Mouse (Mus musculus): Measurements from ENCODE around the gene Msh4. TPM values are rescaled to one million over a fixed set of nuclear protein-coding genes. Genes with fewer than 3 reads are reported as not detected.

The Msh4 gene
- polyA plus RNA-seq, 2 experiments, result 0.11 TPM; not detected in 1

DNA sequence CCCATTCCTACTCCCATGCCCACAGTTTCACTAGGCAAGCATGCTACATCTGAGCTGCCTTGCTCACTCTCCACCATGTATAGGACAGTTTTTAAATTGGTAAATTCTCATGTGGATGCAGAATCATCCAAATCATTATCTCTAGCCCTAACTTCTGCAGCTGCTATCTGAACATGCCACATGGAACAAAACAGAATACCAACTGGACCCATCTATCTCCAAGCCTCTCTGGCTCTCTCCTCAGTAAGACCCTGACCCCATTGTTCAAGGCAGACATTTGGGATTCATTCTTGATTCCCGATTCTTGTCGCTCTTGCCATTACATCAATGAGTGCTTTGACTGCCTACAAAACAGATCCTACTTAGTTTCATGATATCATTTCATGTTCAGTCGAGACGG is 59.8 kb downstream of the Msh4 start:
- H3K4me1 ChIP-seq (ENCODE audit: control insufficient read depth, insufficient read depth, low read length), result no peaks in the 10 kb centered on the region
- H3K9ac ChIP-seq (ENCODE audit: low read depth, low read length, severe bottlenecking), result no peak overlapping the region
- TF ChIP-seq POLR2A (IDR thresholded peaks at IDR 0.05; ENCODE audit: borderline replicate concordance, extremely low read depth, insufficient read depth, insufficient read length), result no peak
- no peak for ATAC-seq (ENCODE audit: low FRiP score, low read depth)
- no peak overlapping the region for H3K27ac ChIP-seq (replicated peaks; ENCODE audit: low read depth, low read length)
- no peak for DNase-seq (ENCODE audit: low spot score)
- no peaks in the 10 kb centered on the region for H3K27me3 ChIP-seq (ENCODE audit: control insufficient read depth, insufficient read depth, low read length)
- H3K9me3 ChIP-seq (ENCODE audit: control insufficient read depth, low read length), result no peaks in the 10 kb centered on the region
- 90% methylated on average over 4 of the region's 4 CpGs for WGBS
- H3K4me2 ChIP-seq (replicated peaks; ENCODE audit: low read depth, low read length, severe bottlenecking), result no peak overlapping the region
- H3K36me3 ChIP-seq (ENCODE audit: control insufficient read depth, insufficient read depth, low read length), result no peaks in the 10 kb centered on the region
- no peak overlapping the region for H3K4me3 ChIP-seq (replicated peaks; ENCODE audit: low read length)

DNA sequence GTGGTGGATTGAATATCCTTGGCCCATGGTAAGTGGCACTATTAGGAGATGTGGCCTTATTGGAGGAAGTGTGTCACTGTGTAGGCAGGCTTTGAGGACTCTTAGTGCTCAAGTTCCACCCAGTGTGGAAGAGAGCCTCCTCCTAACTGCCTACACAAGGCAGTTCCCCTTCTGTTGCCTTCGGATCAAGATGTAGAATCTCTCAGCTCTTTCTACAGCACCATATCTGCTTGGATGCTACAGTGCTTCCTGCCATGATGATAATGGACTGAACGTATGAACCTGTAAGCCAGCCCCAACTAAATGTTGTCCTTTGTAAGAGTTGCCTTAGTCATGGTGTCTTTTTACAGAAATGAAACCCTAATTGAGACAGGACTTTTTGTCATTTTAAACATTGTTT is 60.4 kb downstream of the Msh4 start:
- Histone ChIP-seq H3K4me3 (replicated peaks; ENCODE audit: low read length) (no peak overlapping the region), H3K9ac (ENCODE audit: low read depth, low read length, severe bottlenecking) (no peak overlapping the region), H3K27me3 (ENCODE audit: control insufficient read depth, insufficient read depth, low read length) (no peaks in the 10 kb centered on the region), H3K9me3 (ENCODE audit: control insufficient read depth, low read length) (no peaks in the 10 kb centered on the region), H3K27ac (replicated peaks; ENCODE audit: low read depth, low read length) (no peak overlapping the region), H3K36me3 (ENCODE audit: control insufficient read depth, insufficient read depth, low read length) (no peaks in the 10 kb centered on the region), H3K4me2 (replicated peaks; ENCODE audit: low read depth, low read length, severe bottlenecking) (no peak overlapping the region), H3K4me1 (ENCODE audit: control insufficient read depth, insufficient read depth, low read length) (no peaks in the 10 kb centered on the region)
- no peak for TF ChIP-seq POLR2A (IDR thresholded peaks at IDR 0.05; ENCODE audit: borderline replicate concordance, extremely low read depth, insufficient read depth, insufficient read length)
- ATAC-seq (ENCODE audit: low FRiP score, low read depth) (no peak), DNase-seq (ENCODE audit: low spot score) (no peak)
- WGBS, result 88% methylated on average over 2 of the region's 2 CpGs

DNA sequence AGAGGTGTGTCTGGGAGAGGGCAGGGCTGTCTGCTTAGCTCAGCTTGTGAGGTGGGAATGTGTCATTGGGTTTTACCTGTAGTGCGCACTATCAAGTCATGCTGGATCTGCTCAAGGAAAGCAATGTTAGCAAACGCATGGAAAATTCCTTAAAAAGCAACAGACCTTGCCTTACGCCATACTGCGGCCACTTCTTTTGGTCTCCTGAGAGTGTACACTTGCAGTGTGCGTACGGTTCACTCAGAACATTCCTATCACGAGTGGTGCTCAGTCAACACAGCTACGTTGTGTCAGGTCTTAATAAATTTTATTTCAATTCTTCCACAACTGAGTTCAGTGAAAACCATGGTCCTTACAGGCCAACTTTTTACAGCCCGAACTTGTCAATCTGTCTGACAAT is 61.2 kb downstream of the Msh4 start:
- no peak overlapping the region for H3K4me3 ChIP-seq (replicated peaks; ENCODE audit: low read length)

DNA sequence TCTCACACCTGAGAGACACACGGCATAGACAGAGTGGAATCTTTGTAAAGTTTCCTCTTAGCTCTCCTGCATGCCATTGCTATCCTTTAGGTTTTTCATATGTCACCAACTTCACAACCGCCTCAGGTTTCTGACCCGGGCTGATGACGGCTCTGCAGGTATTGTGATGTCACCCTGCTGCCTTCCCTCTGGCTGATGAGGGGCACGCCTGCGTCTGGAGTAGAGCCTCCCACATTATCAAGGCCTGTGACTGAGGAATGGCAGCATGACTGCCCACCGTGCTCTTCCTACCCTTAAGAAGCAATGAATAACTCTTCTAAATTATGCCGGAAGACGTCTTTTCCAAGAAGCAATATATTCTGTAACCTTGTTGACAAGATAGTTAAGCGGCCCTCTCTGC is 61.9 kb downstream of the Msh4 start, which contains the start of gene Asb17:
TSS of gene Asb17 (plus strand) at position 180 of the 400 bp plus-strand sequence.
- no peaks in the 10 kb centered on the region for H3K36me3 ChIP-seq (ENCODE audit: control insufficient read depth, insufficient read depth, low read length)
- WGBS, result 83% methylated on average over 10 of the region's 10 CpGs
- no peak within 1 kb of the TSS for H3K27ac ChIP-seq (replicated peaks; ENCODE audit: low read depth, low read length)
- no peaks in the 10 kb centered on the region for H3K9me3 ChIP-seq (ENCODE audit: control insufficient read depth, low read length)
- no peak within 1 kb of the TSS for H3K9ac ChIP-seq (ENCODE audit: low read depth, low read length, severe bottlenecking)
- ATAC-seq (ENCODE audit: low FRiP score, low read depth) (no peak), DNase-seq (ENCODE audit: low spot score) (no peak)
- TF ChIP-seq POLR2A (IDR thresholded peaks at IDR 0.05; ENCODE audit: borderline replicate concordance, extremely low read depth, insufficient read depth, insufficient read length), result no peak
- no peaks in the 10 kb centered on the region for H3K4me1 ChIP-seq (ENCODE audit: control insufficient read depth, insufficient read depth, low read length)
- no peaks in the 10 kb centered on the region for H3K27me3 ChIP-seq (ENCODE audit: control insufficient read depth, insufficient read depth, low read length)
- H3K4me2 ChIP-seq (replicated peaks; ENCODE audit: low read depth, low read length, severe bottlenecking), result no peak within 1 kb of the TSS
- no peak within 1 kb of the TSS for H3K4me3 ChIP-seq (replicated peaks; ENCODE audit: low read length)

More for the DNA sequence above, 61.2 kb downstream of the Msh4 start:
- Histone ChIP-seq H3K9ac (ENCODE audit: low read depth, low read length, severe bottlenecking) (no peak overlapping the region), H3K9me3 (ENCODE audit: control insufficient read depth, low read length) (no peaks in the 10 kb centered on the region), H3K27me3 (ENCODE audit: control insufficient read depth, insufficient read depth, low read length) (no peaks in the 10 kb centered on the region), H3K4me1 (ENCODE audit: control insufficient read depth, insufficient read depth, low read length) (no peaks in the 10 kb centered on the region), H3K36me3 (ENCODE audit: control insufficient read depth, insufficient read depth, low read length) (no peaks in the 10 kb centered on the region), H3K27ac (replicated peaks; ENCODE audit: low read depth, low read length) (no peak overlapping the region), H3K4me2 (replicated peaks; ENCODE audit: low read depth, low read length, severe bottlenecking) (no peak overlapping the region)
- ATAC-seq (ENCODE audit: low FRiP score, low read depth), result no peak
- no peak for DNase-seq (ENCODE audit: low spot score)
- 91% methylated on average over 9 of the region's 9 CpGs for WGBS
- no peak for TF ChIP-seq POLR2A (IDR thresholded peaks at IDR 0.05; ENCODE audit: borderline replicate concordance, extremely low read depth, insufficient read depth, insufficient read length)

DNA sequence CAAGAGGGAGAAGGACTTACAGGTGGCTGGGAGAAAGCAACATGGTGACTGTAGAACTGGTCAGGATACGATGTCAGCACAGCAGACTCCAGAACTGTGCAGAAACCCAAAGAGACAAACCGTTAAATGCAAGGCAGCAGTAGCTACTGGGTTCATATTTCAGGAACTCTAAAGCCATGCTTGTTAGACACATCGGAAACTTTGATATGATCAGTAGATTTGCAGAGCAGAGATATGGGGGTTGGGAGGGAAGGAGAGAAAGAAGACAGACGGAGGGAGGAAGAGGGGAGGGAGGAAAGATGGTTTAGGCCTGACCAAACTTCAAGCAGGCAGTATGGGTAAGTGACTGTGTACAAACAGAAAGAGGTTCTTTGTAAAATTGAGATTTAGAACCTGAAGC is 68.3 kb downstream of the Msh4 start:
- Histone ChIP-seq H3K9me3 (ENCODE audit: control insufficient read depth, low read length) (no peaks in the 10 kb centered on the region), H3K27me3 (ENCODE audit: control insufficient read depth, insufficient read depth, low read length) (no peaks in the 10 kb centered on the region), H3K4me3 (replicated peaks; ENCODE audit: low read length) (no peak overlapping the region), H3K4me1 (ENCODE audit: control insufficient read depth, insufficient read depth, low read length) (no peaks in the 10 kb centered on the region), H3K4me2 (replicated peaks; ENCODE audit: low read depth, low read length, severe bottlenecking) (no peak overlapping the region), H3K27ac (replicated peaks; ENCODE audit: low read depth, low read length) (no peak overlapping the region), H3K9ac (ENCODE audit: low read depth, low read length, severe bottlenecking) (no peak overlapping the region), H3K36me3 (ENCODE audit: control insufficient read depth, insufficient read depth, low read length) (no peaks in the 10 kb centered on the region)
- WGBS, result 46% methylated on average over 4 of the region's 4 CpGs
- DNase-seq (ENCODE audit: low spot score) (no peak), ATAC-seq (ENCODE audit: low FRiP score, low read depth) (no peak)
- TF ChIP-seq POLR2A (IDR thresholded peaks at IDR 0.05; ENCODE audit: borderline replicate concordance, extremely low read depth, insufficient read depth, insufficient read length), result no peak

DNA sequence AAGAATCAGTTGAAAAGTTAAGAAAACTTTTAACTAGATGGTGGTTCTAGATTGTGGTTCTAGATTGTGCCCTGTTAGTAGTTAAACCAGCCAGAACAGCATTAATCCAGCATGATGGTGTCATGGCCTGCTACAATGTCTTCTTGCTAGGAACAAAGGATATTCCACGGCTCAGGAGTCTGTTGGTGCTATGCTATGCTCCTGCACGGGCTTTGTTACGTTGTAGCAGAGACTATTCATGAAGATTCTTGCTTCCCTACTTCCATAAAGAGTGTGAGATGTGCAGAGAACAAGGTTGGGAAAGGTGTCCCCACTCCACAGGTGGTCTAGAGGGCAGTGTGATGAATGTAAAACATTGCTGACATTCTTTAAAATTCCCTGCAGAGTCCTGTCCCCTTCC is 69.6 kb downstream of the Msh4 start:
- WGBS, result 89% methylated on average over 3 of the region's 3 CpGs
- Histone ChIP-seq H3K9ac (ENCODE audit: low read depth, low read length, severe bottlenecking) (no peak overlapping the region), H3K4me2 (replicated peaks; ENCODE audit: low read depth, low read length, severe bottlenecking) (no peak overlapping the region), H3K9me3 (ENCODE audit: control insufficient read depth, low read length) (no peaks in the 10 kb centered on the region), H3K27ac (replicated peaks; ENCODE audit: low read depth, low read length) (no peak overlapping the region), H3K36me3 (ENCODE audit: control insufficient read depth, insufficient read depth, low read length) (no peaks in the 10 kb centered on the region), H3K27me3 (ENCODE audit: control insufficient read depth, insufficient read depth, low read length) (no peaks in the 10 kb centered on the region), H3K4me3 (replicated peaks; ENCODE audit: low read length) (no peak overlapping the region), H3K4me1 (ENCODE audit: control insufficient read depth, insufficient read depth, low read length) (no peaks in the 10 kb centered on the region)
- DNase-seq (ENCODE audit: low spot score) (no peak), ATAC-seq (ENCODE audit: low FRiP score, low read depth) (no peak)
- no peak for TF ChIP-seq POLR2A (IDR thresholded peaks at IDR 0.05; ENCODE audit: borderline replicate concordance, extremely low read depth, insufficient read depth, insufficient read length)
